Mouse (Mus musculus) forebrain, postnatal 0 days (tissue): ENCODE measurements around the gene Phactr2. TPM values are rescaled to one million over a fixed set of nuclear protein-coding genes. Genes with fewer than 3 reads are reported as not detected.

ENCODE experiments used
- ATAC-seq: fragments of 200-750 bp; cut with Nextera tagmentation; 2 replicates; pipeline ENCODE4 v1.8.0; 2017; ENCODE audit warnings: mild to moderate bottlenecking, moderate library complexity
- DNase-seq: peaks from one replicate; pipeline ENCODE4 v3.0.0-alpha.2; 2015
- H3K27ac ChIP-seq: fragments of 300-500 bp; sonication (generic); 2 replicates; pipeline ENCODE4 v1.5.1; 2014; ENCODE audit warnings: low read depth, mild to moderate bottlenecking, antibody characterized with exemption, low read length, moderate library complexity, mixed read lengths
- H3K27me3 ChIP-seq: fragments of 300-500 bp; sonication (generic); 2 replicates; pipeline ENCODE4 v1.6.1; 2014; ENCODE audit warnings: mild to moderate bottlenecking, low read length, mixed read lengths; ENCODE audit not compliant: insufficient read depth
- H3K36me3 ChIP-seq: fragments of 300-500 bp; sonication (generic); 2 replicates; pipeline ENCODE4 v1.6.1; 2014; ENCODE audit warnings: mild to moderate bottlenecking, moderate library complexity; ENCODE audit not compliant: insufficient read depth
- H3K4me1 ChIP-seq: fragments of 300-500 bp; sonication (generic); 2 replicates; pipeline ENCODE4 v1.6.1; 2014; ENCODE audit warnings: antibody characterized with exemption; ENCODE audit not compliant: insufficient read depth
- H3K4me2 ChIP-seq: fragments of 300-500 bp; sonication (generic); 2 replicates; pipeline ENCODE4 v1.6.1; 2014; ENCODE audit warnings: low read depth, mild to moderate bottlenecking, moderate library complexity
- H3K4me3 ChIP-seq: fragments of 300-500 bp; sonication (generic); 2 replicates; pipeline ENCODE4 v1.5.1; 2014; ENCODE audit warnings: low read depth, low read length, mixed read lengths
- H3K9ac ChIP-seq: fragments of 300-500 bp; sonication (generic); 2 replicates; pipeline ENCODE4 v1.6.1; 2014; ENCODE audit warnings: mild to moderate bottlenecking
- H3K9me3 ChIP-seq: fragments of 300-500 bp; sonication (generic); 2 replicates; pipeline ENCODE4 v1.6.1; 2016; ENCODE audit warnings: low read length
- CTCF ChIP-seq: sonication (generic); IDR thresholded peaks from 2 replicates; pipeline ENCODE4 v1.5.1; 2016; ENCODE audit warnings: antibody characterized with exemption, control low read depth, low read depth
- WGBS: fragments of 180-500 bp; shearing (Covaris S2); extraction: QIAGEN DNeasy Blood & Tissue Kit; methylation state at CpG from one replicate; pipeline ENCODE4 v1.1.7; 2014; 5-methylcytosine and 5-hydroxymethylcytosine counted together
- polyA plus RNA-seq: library from polyadenylated mRNA; unstranded; fragments of >200 nt; fragmentation: Nextera tagmentation; extraction: Ambion mirVana; gene quantifications from 2 replicates; pipeline ENCODE4 v1.2.1, GENCODE M21; 2015
- total RNA-seq: library from RNA; depleted of rRNA; stranded (reverse); fragments of >200 nt; gene quantifications from 2 replicates; pipeline ENCODE4 v1.2.3, GENCODE M21; 2014

Gene Phactr2
- total and polyA plus RNA-seq, 2 experiments from 2014 or later, result 8.1 to 10.5 TPM

DNA sequence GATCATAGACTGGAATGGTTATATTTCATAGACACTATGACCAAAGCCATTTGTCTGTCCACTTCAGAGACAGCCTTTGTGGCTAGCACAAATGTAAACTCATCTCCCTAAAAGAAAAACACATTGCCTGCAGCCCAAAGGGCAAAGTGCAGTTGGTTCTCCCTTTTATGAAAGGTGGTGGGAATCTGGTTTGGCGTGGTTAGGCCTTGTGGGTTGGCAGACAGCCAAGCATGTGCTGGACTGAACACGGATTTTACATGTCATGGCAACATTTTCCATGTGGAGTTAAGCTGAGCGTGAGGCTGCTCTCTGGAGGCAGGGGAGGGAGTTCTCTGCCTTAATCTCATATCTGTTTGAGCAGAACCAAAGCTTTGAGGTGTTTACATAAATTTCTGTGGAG is 98.4 kb downstream of the Phactr2 start:
- no peak for TF ChIP-seq CTCF
- no peak overlapping the region for H3K4me2 ChIP-seq
- no peak for ATAC-seq
- H3K4me1 ChIP-seq, result no peaks in the 10 kb centered on the region
- no peak for DNase-seq
- H3K36me3 ChIP-seq, result no peaks in the 10 kb centered on the region
- H3K4me3 ChIP-seq, result no peak overlapping the region
- WGBS, result 45% methylated on average over 3 of the region's 3 CpGs
- no peak overlapping the region for H3K9ac ChIP-seq
- no peaks in the 10 kb centered on the region for H3K27me3 ChIP-seq
- H3K27ac ChIP-seq, result no peak overlapping the region
- H3K9me3 ChIP-seq, result no peaks in the 10 kb centered on the region

DNA sequence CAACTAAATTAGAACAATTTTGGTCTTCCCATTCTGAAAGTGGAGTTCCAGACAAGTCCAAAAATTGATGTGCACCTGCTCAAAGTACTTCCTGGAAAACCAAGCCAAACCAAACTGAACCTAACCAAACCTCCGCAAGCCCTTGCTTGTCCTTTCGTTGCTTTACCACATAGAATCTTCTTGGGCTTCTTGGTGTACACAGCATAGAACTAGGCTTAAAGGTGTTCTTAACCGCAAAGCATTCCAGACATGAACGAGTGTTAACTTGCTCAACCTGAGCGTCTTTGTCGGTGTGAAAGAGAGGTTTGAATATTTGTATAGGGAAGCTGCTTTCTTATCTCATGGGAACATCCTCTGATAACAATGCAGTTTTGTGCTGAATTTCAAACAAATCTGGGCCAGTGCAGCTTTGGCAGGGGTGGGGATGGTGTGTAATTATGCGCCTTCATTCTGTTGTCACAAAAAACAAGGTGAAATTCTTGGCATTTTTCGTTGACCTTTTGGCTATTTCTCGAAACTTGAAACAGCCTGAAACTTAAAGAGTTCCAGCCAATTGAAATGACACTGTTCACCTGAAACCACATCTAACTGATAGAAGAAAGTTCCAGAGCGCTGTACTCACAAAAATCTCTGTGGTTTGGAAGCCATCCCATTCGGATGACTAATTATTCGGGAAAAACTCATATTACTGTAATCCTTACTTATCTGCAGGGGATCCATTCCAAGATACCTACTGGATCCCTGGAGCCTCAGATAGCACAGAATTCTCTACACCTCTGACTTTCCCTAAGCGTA is 104.4 kb downstream of the Phactr2 start:
- Histone ChIP-seq H3K4me2 (no peak overlapping the region), H3K27ac (no peak overlapping the region), H3K4me3 (no peak overlapping the region), H3K36me3 (no peaks in the 10 kb centered on the region), H3K27me3 (no peaks in the 10 kb centered on the region), H3K9me3 (no peaks in the 10 kb centered on the region), H3K9ac (no peak overlapping the region), H3K4me1 (no peaks in the 10 kb centered on the region)
- ATAC-seq (no peak), DNase-seq (no peak)
- WGBS, result 85% methylated on average over 13 of the region's 13 CpGs
- TF ChIP-seq CTCF, result no peak

DNA sequence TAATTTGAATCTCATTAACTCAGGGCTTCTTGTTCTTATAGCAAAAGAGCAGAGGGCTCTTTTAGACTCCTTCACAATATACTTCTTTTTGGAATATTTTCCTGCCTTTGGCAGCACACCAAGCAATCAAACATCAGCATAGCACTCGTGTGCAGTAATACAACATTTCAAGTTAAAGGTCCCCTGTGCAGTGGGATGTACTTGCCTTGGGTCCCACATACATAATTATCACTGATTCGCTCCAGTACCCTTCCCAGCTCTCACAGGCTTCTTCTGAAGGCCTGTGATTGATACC is 110.0 kb downstream of the Phactr2 start:
- Histone ChIP-seq H3K4me2 (no peak overlapping the region), H3K9ac (no peak overlapping the region), H3K4me3 (no peak overlapping the region), H3K4me1 (no peaks in the 10 kb centered on the region), H3K27ac (no peak overlapping the region), H3K36me3 (no peaks in the 10 kb centered on the region), H3K9me3 (no peaks in the 10 kb centered on the region), H3K27me3 (no peaks in the 10 kb centered on the region)
- TF ChIP-seq CTCF, result no peak
- DNase-seq (no peak), ATAC-seq (no peak)
- 40% methylated on average over 2 of the region's 2 CpGs for WGBS

DNA sequence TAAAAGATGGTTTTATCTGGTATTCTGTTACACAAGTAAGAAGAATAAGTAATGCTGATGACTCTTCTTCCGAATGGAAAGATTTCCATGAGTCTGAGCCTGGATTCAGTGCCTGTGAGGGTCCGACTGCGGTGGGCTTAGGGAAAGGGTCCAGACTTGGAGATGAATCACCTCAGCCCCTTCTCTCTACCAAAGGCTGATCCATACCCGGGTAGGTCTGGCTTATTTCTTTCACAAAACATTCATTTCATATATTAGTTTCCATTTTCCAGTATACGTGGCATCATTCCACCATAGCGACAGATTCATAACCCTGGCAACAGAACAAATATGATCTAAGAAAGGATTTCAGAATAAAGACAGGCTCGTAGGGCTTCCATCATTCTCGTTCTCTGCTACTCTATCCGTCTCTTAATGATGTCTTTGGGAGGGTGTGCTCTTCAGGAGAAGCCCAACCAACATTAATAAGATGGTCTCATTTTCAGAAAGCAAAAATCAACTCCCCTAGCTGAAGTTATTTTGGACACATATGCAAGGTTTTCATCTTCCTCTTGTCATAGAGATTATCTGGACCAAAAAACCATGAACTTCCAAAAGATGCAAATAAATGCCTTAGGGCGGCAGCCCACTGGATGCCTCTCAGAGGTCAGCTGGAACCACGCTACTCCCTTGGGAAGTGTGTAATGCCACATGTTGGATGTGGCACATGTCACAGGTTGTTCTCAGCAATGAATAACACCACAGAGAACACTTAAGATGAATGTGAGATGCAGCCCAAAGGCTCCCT is 110.5 kb downstream of the Phactr2 start:
- no peaks in the 10 kb centered on the region for H3K9me3 ChIP-seq
- ATAC-seq (no peak), DNase-seq (no peak)
- H3K4me3 ChIP-seq, result no peak overlapping the region
- no peak overlapping the region for H3K4me2 ChIP-seq
- H3K27ac ChIP-seq, result no peak overlapping the region
- H3K9ac ChIP-seq, result no peak overlapping the region
- no peaks in the 10 kb centered on the region for H3K27me3 ChIP-seq
- TF ChIP-seq CTCF, result no peak
- no peaks in the 10 kb centered on the region for H3K4me1 ChIP-seq
- H3K36me3 ChIP-seq, result no peaks in the 10 kb centered on the region
- 66% methylated on average over 11 of the region's 11 CpGs for WGBS

DNA sequence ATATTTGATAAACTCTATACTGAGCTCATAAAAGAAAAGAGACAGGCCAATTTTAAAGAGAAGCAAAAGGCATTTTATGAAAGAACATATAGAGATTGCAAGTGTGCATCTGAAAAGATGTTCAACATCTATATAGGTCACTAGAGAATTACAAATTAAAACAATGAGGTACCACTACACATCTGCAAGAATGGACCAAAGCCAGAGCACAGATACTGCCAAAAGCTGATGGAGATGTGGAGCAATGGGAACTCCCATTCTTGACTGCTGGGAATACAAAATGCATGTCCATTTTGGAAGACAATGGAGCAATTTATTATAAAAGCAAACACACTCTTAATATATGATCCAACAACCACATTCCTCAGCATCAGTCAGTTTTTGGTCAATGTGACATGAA is 113.3 kb downstream of the Phactr2 start:
- DNase-seq (no peak), ATAC-seq (no peak)
- no peaks in the 10 kb centered on the region for H3K4me1 ChIP-seq
- no peaks in the 10 kb centered on the region for H3K36me3 ChIP-seq
- H3K27me3 ChIP-seq, result no peaks in the 10 kb centered on the region
- no peak for TF ChIP-seq CTCF
- H3K9ac ChIP-seq, result no peak overlapping the region
- H3K4me3 ChIP-seq, result no peak overlapping the region
- no peak overlapping the region for H3K4me2 ChIP-seq
- H3K27ac ChIP-seq, result no peak overlapping the region
- no peaks in the 10 kb centered on the region for H3K9me3 ChIP-seq

DNA sequence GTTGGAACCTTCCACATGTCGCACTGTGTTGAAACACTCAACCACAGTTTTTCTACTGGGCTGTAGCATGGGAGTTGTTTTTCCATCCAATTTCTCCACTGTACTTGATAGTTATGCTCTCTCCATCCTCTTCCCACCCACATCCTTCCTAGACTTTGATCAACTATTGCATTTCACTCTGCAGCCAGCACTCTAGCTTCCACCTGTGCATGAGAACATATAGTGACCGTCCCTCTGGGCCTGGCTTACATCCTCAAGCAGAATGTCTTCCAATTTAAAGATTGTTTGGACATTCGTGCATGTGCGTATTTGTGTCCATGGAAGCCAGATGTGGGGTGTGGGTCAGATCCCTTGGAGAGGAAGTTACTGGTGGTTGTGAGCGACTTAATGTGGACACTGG is 114.4 kb downstream of the Phactr2 start:
- Histone ChIP-seq H3K4me3 (no peak overlapping the region), H3K9ac (no peak overlapping the region), H3K27me3 (no peaks in the 10 kb centered on the region), H3K4me2 (no peak overlapping the region), H3K36me3 (no peaks in the 10 kb centered on the region), H3K27ac (no peak overlapping the region), H3K4me1 (no peaks in the 10 kb centered on the region), H3K9me3 (no peaks in the 10 kb centered on the region)
- ATAC-seq, result no peak
- no peak for DNase-seq
- WGBS, result 94% methylated on average over 5 of the region's 5 CpGs
- TF ChIP-seq CTCF, result no peak

DNA sequence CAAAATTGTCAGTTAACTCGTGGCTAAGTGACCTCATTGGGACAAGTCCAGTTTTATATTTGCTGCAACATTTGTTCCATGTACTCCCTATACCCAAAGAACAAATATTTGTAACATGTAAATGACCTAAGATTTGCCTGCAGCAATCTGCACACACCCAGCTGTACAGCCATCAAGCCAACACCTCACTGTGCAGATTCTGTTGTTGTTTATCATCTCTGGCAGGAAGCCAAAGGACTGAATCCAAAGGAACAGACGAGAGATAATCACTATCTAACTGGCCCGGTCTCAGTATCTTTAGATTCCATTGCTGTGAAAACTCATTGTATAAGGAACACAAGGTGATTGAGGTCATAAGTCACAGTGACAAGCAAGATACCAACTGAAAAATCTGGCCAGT is 115.5 kb downstream of the Phactr2 start:
- Histone ChIP-seq H3K4me1 (no peaks in the 10 kb centered on the region), H3K4me2 (no peak overlapping the region), H3K9ac (no peak overlapping the region), H3K9me3 (no peaks in the 10 kb centered on the region), H3K4me3 (no peak overlapping the region), H3K27ac (no peak overlapping the region), H3K27me3 (no peaks in the 10 kb centered on the region), H3K36me3 (no peaks in the 10 kb centered on the region)
- TF ChIP-seq CTCF, result no peak
- ATAC-seq (no peak), DNase-seq (no peak)
- 29% methylated on average over 3 of the region's 3 CpGs for WGBS
